Mouse (Mus musculus): ENCODE results near the gene Npl.

GRCm38 (mm10) chr1:153515368-153515767, 34.5 kb downstream of the Npl start:
- TF ChIP-seq CTCF (IDR thresholded peaks at IDR 0.05; ENCODE audit: low read depth) (no peak), EP300 (IDR thresholded peaks at IDR 0.05; ENCODE audit: low read depth) (no peak)
